Mouse (Mus musculus) embryo, embryonic 10 days (tissue): ENCODE measurements around the gene Heyl.
"Not testable (repeated sequence)": the region's sequence is repeated elsewhere in the genome, so short reads cannot be mapped to it uniquely, and the experiment has no call there.

Experiments used
- DNase-seq: peaks from one replicate; pipeline ENCODE4 v3.0.0-alpha.2; 2015; ENCODE audit warnings: low spot score

Heyl gene

GRCm38 (mm10) chr4:123284731-123285624 is 51.6 kb downstream of the Heyl start:
- no peak for DNase-seq

GRCm38 (mm10) chr4:123286790-123287189 is 53.4 kb downstream of the Heyl start:
- no peak for DNase-seq

GRCm38 (mm10) chr4:123289038-123289437 is 55.7 kb downstream of the Heyl start:
- DNase-seq = no peak

- no peak for DNase-seq
Observed at GRCm38 (mm10) chr4:123292390-123292789, 59.0 kb downstream of the Heyl start.

GRCm38 (mm10) chr4:123292989-123293388 is 59.6 kb downstream of the Heyl start:
- DNase-seq = no peak

- DNase-seq = no peak
Observed at GRCm38 (mm10) chr4:123293661-123294443, 60.5 kb downstream of the Heyl start.

GRCm38 (mm10) chr4:123295026-123295425 is 61.7 kb downstream of the Heyl start:
- not testable (repeated sequence) for DNase-seq

GRCm38 (mm10) chr4:123295516-123296147 is 62.3 kb downstream of the Heyl start:
- DNase-seq = peak; percentile 27

- DNase-seq = no peak
Observed at GRCm38 (mm10) chr4:123296148-123296534, 62.8 kb downstream of the Heyl start.

GRCm38 (mm10) chr4:123297195-123297960 is 64.0 kb downstream of the Heyl start:
- DNase-seq = no peak

GRCm38 (mm10) chr4:123298226-123298625 is 64.9 kb downstream of the Heyl start:
- no peak for DNase-seq

GRCm38 (mm10) chr4:123298980-123299670 is 65.8 kb downstream of the Heyl start:
- DNase-seq = no peak
